Mouse (Mus musculus) natural killer cell, adult 2 months (primary cell): Measurements from ENCODE around the gene Ankrd35.
"Not testable (repeated sequence)": the region's sequence is repeated elsewhere in the genome, so short reads cannot be mapped to it uniquely, and the experiment has no call there.

Experiments used
- DNase-seq, 2 experiments: peaks; one replicate each; pipeline ENCODE4 v3.0.0; 2022; ENCODE audit warnings: low spot score in 2 of 2

The Ankrd35 gene

GRCm38 (mm10) chr3:96673514-96673913, 3.6 kb downstream of the Ankrd35 start:
- DNase-seq = no peak

GRCm38 (mm10) chr3:96674442-96674841, 4.5 kb downstream of the Ankrd35 start:
- no peak for DNase-seq

GRCm38 (mm10) chr3:96675171-96675570, 5.2 kb downstream of the Ankrd35 start:
- DNase-seq = no peak

- no peak for DNase-seq
Measured at GRCm38 (mm10) chr3:96675690-96676089, 5.8 kb downstream of the Ankrd35 start.

GRCm38 (mm10) chr3:96678456-96678855, 8.5 kb downstream of the Ankrd35 start:
- no peak for DNase-seq

GRCm38 (mm10) chr3:96679159-96679674, 9.3 kb downstream of the Ankrd35 start:
- DNase-seq = no peak

GRCm38 (mm10) chr3:96680269-96680956, 10.5 kb downstream of the Ankrd35 start:
- DNase-seq = no peak

- no peak for DNase-seq
Measured at GRCm38 (mm10) chr3:96683496-96683895, 13.6 kb downstream of the Ankrd35 start.

- no peak for DNase-seq
Measured at GRCm38 (mm10) chr3:96684151-96684821, 14.4 kb downstream of the Ankrd35 start.

GRCm38 (mm10) chr3:96684822-96685156, 14.9 kb downstream of the Ankrd35 start:
- no peak for DNase-seq

GRCm38 (mm10) chr3:96686057-96686456, 16.1 kb downstream of the Ankrd35 start:
- not testable (repeated sequence) for DNase-seq

- no peak for DNase-seq
Measured at GRCm38 (mm10) chr3:96688854-96689253, 18.9 kb downstream of the Ankrd35 start.

- no peak for DNase-seq
Measured at GRCm38 (mm10) chr3:96690298-96690697, 20.4 kb downstream of the Ankrd35 start.

- no peak for DNase-seq
Measured at GRCm38 (mm10) chr3:96692506-96692905, 22.6 kb downstream of the Ankrd35 start.

- DNase-seq = no peak
Measured at GRCm38 (mm10) chr3:96693579-96693978, 23.6 kb downstream of the Ankrd35 start.

GRCm38 (mm10) chr3:96696198-96696765, 26.4 kb downstream of the Ankrd35 start, which contains the start of gene Pias3:
TSS of gene Pias3 (plus strand) at chr3:96696384.
- DNase-seq = peak; percentile 52 to 58

GRCm38 (mm10) chr3:96696766-96697732, 27.1 kb downstream of the Ankrd35 start:
- DNase-seq = peak; percentile 84

- DNase-seq = no peak
Measured at GRCm38 (mm10) chr3:96698993-96699690, 29.2 kb downstream of the Ankrd35 start.

GRCm38 (mm10) chr3:96700376-96700775, 30.4 kb downstream of the Ankrd35 start:
- DNase-seq = peak in 1 of 2 experiments; percentile 30

- DNase-seq = no peak
Measured at GRCm38 (mm10) chr3:96701003-96701402, 31.1 kb downstream of the Ankrd35 start.

GRCm38 (mm10) chr3:96704778-96705177, 34.8 kb downstream of the Ankrd35 start:
- peak; percentile 21 to 35 for DNase-seq
